Mouse (Mus musculus): ENCODE data around the gene Numb. TPM values are rescaled to one million over a fixed set of nuclear protein-coding genes. Genes with fewer than 3 reads are reported as not detected.
A peak's percentile ranks its signal among the peaks of the same experiment; 100 is the strongest.

Numb gene
- polyA plus RNA-seq, 1 experiment = 42.0 TPM

DNA sequence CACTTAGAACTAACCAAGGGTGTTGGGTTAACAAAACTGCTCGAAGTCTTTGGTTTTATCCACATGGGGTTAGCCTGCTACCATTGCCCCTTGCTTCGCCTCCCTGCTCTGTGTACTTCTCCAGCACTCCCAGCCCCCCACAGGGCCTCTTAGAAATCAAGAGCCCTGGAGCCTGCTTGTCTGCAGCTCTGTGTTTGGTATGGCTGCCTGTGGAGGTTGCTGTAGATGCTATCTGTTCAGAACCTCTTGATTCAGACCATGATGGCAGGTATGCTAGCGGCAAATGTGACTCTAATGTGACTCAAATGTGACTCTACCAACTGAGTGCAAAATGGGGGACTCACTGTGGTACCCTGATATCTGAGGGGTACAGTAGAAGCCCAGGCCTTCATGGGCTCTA lies 2.6 kb upstream of the Numb start:
- Histone ChIP-seq H3K36me3 (ENCODE audit: control insufficient read depth, insufficient read depth, low read length) (no peaks in the 10 kb centered on the region), H3K4me1 (replicated peaks; ENCODE audit: control insufficient read depth, insufficient read depth, low read length) (peaks cover 7% of the 10 kb centered on the region), H3K4me3 (ENCODE audit: control insufficient read depth, insufficient read depth, low read length) (no peak overlapping the region), H3K27ac (ENCODE audit: control insufficient read depth, insufficient read depth, low read length) (no peak overlapping the region), H3K27me3 (ENCODE audit: control insufficient read depth, insufficient read depth, low read length) (no peaks in the 10 kb centered on the region)
- WGBS = 91% methylated on average over 3 of the region's 3 CpGs
- TF ChIP-seq CTCF (IDR thresholded peaks at IDR 0.05; ENCODE audit: borderline replicate concordance, control insufficient read depth, extremely low read depth, insufficient read depth, low read length, poor library complexity) (no peak), POLR2A (IDR thresholded peaks at IDR 0.05; ENCODE audit: control insufficient read depth, extremely low read depth, insufficient read depth, low read length, poor library complexity) (no peak)
- no peak for DNase-seq

- no peaks in the 10 kb centered on the region for H3K27me3 ChIP-seq (ENCODE audit: control insufficient read depth, insufficient read depth, low read length)
- no peak overlapping the region for H3K27ac ChIP-seq (ENCODE audit: control insufficient read depth, insufficient read depth, low read length)
- TF ChIP-seq POLR2A (IDR thresholded peaks at IDR 0.05; ENCODE audit: control insufficient read depth, extremely low read depth, insufficient read depth, low read length, poor library complexity) = no peak
- no peak for TF ChIP-seq CTCF (IDR thresholded peaks at IDR 0.05; ENCODE audit: borderline replicate concordance, control insufficient read depth, extremely low read depth, insufficient read depth, low read length, poor library complexity)
- WGBS = 100% methylated on average over 1 of the region's 1 CpGs
- peaks cover 5% of the 10 kb centered on the region for H3K4me1 ChIP-seq (replicated peaks; ENCODE audit: control insufficient read depth, insufficient read depth, low read length)
- no peaks in the 10 kb centered on the region for H3K36me3 ChIP-seq (ENCODE audit: control insufficient read depth, insufficient read depth, low read length)
- no peak overlapping the region for H3K4me3 ChIP-seq (ENCODE audit: control insufficient read depth, insufficient read depth, low read length)
- DNase-seq = no peak
These were observed 1.7 kb upstream of the Numb start for GRCm38 (mm10) chr12:83923486-83923859.

DNA sequence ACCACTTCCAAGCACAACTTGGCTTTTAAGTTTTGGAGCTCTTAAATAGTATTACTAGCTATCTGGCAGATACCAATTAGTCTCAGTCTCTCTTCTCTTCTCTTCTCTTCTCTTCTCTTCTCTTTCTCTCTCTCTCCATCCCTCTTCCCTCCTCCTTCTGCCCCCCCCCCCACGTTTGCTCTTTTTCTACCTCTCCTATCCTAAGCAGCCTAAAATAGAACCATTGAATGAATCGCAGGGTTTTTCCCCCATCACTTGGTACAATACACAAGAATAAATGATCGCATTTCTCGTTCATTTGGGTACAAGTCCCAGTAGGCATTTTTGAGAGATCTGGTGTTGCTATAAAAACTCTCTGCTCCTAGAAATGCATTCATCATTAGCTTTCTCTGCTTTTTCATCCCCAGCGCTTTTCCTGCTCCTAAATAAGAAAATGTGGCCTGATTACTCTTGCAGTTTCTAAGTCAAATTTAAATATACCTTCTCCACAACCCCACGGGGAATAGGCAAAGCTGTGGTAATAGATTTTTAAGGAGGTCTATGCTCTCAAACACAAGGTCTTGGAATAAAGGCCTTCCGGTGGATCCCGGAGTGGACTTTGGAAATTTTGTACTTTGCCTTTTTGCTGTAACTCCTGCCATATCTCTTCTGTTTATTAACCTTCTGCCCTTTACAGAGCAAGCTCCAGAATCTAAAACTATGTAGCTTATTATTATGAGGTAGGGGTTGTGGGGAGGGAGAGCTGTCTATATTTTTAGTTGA lies 1.2 kb upstream of the Numb start:
- Histone ChIP-seq H3K4me3 (ENCODE audit: control insufficient read depth, insufficient read depth, low read length) (no peak overlapping the region), H3K4me1 (replicated peaks; ENCODE audit: control insufficient read depth, insufficient read depth, low read length) (peaks cover 5% of the 10 kb centered on the region)
- DNase-seq = no peak

DNA sequence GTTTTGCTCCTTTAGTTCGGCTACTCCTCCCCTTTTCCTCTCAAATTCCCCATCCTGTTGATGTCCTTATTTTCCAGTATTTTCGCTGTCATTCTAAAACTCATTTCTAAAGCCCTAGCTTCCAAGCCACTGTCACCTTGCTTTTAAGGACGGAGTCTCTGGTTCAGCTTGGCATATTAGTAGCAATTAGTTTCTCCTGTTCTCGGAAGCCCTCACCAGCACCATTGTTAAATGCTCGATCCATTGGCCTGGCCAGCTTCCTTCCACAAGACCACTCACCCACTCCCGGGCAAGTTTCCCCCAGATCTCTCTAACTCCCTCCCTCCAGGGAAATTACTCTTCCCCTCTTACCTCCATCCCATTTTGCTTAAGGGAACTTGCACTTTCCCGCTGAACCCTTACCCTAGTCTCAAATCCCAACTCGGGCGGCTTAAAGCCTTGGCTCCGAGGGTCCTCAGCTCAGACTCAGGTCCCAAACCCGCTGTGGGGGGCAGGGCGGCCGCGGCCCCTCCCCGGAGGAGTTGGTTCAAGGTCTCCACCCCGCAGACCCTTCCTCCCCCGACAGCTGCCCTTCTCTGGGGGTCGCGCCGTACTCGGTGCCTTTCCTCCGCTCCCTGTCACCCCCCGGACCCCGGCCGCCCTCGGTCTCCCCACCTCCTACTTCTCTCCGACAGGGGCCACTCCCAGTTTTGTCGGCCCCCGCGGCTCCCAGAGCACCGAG lies 853 bp downstream of the Numb start:
- DNase-seq = peak; percentile 46
- 9% methylated on average over 31 of the region's 31 CpGs for WGBS
- no peak for TF ChIP-seq CTCF (IDR thresholded peaks at IDR 0.05; ENCODE audit: borderline replicate concordance, control insufficient read depth, extremely low read depth, insufficient read depth, low read length, poor library complexity)
- no peak for TF ChIP-seq POLR2A (IDR thresholded peaks at IDR 0.05; ENCODE audit: control insufficient read depth, extremely low read depth, insufficient read depth, low read length, poor library complexity)

More for the DNA sequence above, 1.2 kb upstream of the Numb start:
- no peak for TF ChIP-seq CTCF (IDR thresholded peaks at IDR 0.05; ENCODE audit: borderline replicate concordance, control insufficient read depth, extremely low read depth, insufficient read depth, low read length, poor library complexity)
- TF ChIP-seq POLR2A (IDR thresholded peaks at IDR 0.05; ENCODE audit: control insufficient read depth, extremely low read depth, insufficient read depth, low read length, poor library complexity) = no peak
- WGBS = 70% methylated on average over 8 of the region's 8 CpGs
- Histone ChIP-seq H3K27me3 (ENCODE audit: control insufficient read depth, insufficient read depth, low read length) (no peaks in the 10 kb centered on the region), H3K36me3 (ENCODE audit: control insufficient read depth, insufficient read depth, low read length) (no peaks in the 10 kb centered on the region), H3K27ac (ENCODE audit: control insufficient read depth, insufficient read depth, low read length) (no peak overlapping the region)

GRCm38 (mm10) chr12:83916884-83917283 lies 4.8 kb downstream of the Numb start:
- Histone ChIP-seq H3K36me3 (ENCODE audit: control insufficient read depth, insufficient read depth, low read length) (no peaks in the 10 kb centered on the region), H3K4me1 (replicated peaks; ENCODE audit: control insufficient read depth, insufficient read depth, low read length) (peaks cover 11% of the 10 kb centered on the region), H3K27me3 (ENCODE audit: control insufficient read depth, insufficient read depth, low read length) (no peaks in the 10 kb centered on the region), H3K4me3 (ENCODE audit: control insufficient read depth, insufficient read depth, low read length) (no peak overlapping the region), H3K27ac (ENCODE audit: control insufficient read depth, insufficient read depth, low read length) (no peak overlapping the region)
- TF ChIP-seq CTCF (IDR thresholded peaks at IDR 0.05; ENCODE audit: borderline replicate concordance, control insufficient read depth, extremely low read depth, insufficient read depth, low read length, poor library complexity) (no peak), POLR2A (IDR thresholded peaks at IDR 0.05; ENCODE audit: control insufficient read depth, extremely low read depth, insufficient read depth, low read length, poor library complexity) (no peak)
- DNase-seq = no peak
- 95% methylated on average over 9 of the region's 9 CpGs for WGBS

More for the DNA sequence above, 853 bp downstream of the Numb start:
- H3K27ac ChIP-seq (ENCODE audit: control insufficient read depth, insufficient read depth, low read length) = no peak overlapping the region
- H3K4me3 ChIP-seq (ENCODE audit: control insufficient read depth, insufficient read depth, low read length) = peak overlapping the region; percentile 80
- no peaks in the 10 kb centered on the region for H3K36me3 ChIP-seq (ENCODE audit: control insufficient read depth, insufficient read depth, low read length)
- no peaks in the 10 kb centered on the region for H3K27me3 ChIP-seq (ENCODE audit: control insufficient read depth, insufficient read depth, low read length)
- peaks cover 5% of the 10 kb centered on the region for H3K4me1 ChIP-seq (replicated peaks; ENCODE audit: control insufficient read depth, insufficient read depth, low read length)

- H3K27ac ChIP-seq (ENCODE audit: control insufficient read depth, insufficient read depth, low read length) = no peak overlapping the region
- WGBS = 83% methylated on average over 1 of the region's 1 CpGs
- H3K4me3 ChIP-seq (ENCODE audit: control insufficient read depth, insufficient read depth, low read length) = no peak overlapping the region
- DNase-seq = no peak
- H3K4me1 ChIP-seq (replicated peaks; ENCODE audit: control insufficient read depth, insufficient read depth, low read length) = peaks cover 6% of the 10 kb centered on the region; the same call in 1 of the 2 replicates
- no peaks in the 10 kb centered on the region for H3K27me3 ChIP-seq (ENCODE audit: control insufficient read depth, insufficient read depth, low read length)
- H3K36me3 ChIP-seq (ENCODE audit: control insufficient read depth, insufficient read depth, low read length) = no peaks in the 10 kb centered on the region
- no peak for TF ChIP-seq CTCF (IDR thresholded peaks at IDR 0.05; ENCODE audit: borderline replicate concordance, control insufficient read depth, extremely low read depth, insufficient read depth, low read length, poor library complexity)
- TF ChIP-seq POLR2A (IDR thresholded peaks at IDR 0.05; ENCODE audit: control insufficient read depth, extremely low read depth, insufficient read depth, low read length, poor library complexity) = no peak
These were observed 6.9 kb downstream of the Numb start for GRCm38 (mm10) chr12:83914797-83915196.
